Mouse (Mus musculus): ENCODE measurements around the gene Wdr62. TPM values are rescaled to one million over a fixed set of nuclear protein-coding genes. Genes with fewer than 3 reads are reported as not detected.

Gene Wdr62
- polyA plus RNA-seq, 1 experiment: 21.4 TPM

DNA sequence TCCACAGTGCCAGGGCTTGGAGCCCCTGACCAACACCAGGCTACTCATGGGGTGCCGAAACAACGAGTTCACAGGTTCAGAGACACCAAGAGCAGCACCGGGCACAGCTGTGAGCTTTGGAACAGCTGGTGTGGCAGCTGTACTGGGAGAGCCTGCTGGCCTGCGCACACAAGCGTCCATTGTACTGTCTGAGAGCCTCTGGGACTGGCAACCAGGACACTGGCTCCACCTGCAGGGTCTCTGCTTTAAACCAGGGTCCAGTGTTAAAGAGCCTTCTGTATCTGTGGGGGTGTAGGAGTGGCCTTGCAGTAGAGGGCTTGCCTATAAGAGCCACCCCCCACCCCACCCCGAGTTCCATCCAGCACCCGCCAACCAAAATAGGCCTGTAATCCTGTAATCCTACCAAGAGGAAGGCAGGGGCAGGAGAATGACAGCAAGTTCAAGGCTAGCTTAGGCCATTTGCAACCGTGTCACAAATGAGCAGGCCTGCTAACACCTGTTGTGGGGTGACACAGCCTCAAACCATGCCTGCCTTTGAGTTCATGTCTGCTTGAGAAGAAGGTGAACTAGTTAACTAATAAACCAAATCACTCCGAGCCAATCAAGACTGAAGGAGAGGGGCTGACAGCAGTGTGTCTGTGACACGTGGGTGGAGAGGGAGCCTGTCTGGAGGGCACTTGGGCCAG, 9.6 kb upstream of the Wdr62 start:
- Histone ChIP-seq H3K27ac (ENCODE audit: insufficient read depth, low read depth, low read length) (no peak overlapping the region), H3K4me1 (ENCODE audit: control insufficient read depth, insufficient read depth, low read length) (peaks cover 14% of the 10 kb centered on the region)
- TF ChIP-seq POLR2A (IDR thresholded peaks at IDR 0.05; ENCODE audit: borderline replicate concordance, low read depth, low read length): no peak
- no peak for TF ChIP-seq CTCF (IDR thresholded peaks at IDR 0.05; ENCODE audit: low read depth, low read length)

DNA sequence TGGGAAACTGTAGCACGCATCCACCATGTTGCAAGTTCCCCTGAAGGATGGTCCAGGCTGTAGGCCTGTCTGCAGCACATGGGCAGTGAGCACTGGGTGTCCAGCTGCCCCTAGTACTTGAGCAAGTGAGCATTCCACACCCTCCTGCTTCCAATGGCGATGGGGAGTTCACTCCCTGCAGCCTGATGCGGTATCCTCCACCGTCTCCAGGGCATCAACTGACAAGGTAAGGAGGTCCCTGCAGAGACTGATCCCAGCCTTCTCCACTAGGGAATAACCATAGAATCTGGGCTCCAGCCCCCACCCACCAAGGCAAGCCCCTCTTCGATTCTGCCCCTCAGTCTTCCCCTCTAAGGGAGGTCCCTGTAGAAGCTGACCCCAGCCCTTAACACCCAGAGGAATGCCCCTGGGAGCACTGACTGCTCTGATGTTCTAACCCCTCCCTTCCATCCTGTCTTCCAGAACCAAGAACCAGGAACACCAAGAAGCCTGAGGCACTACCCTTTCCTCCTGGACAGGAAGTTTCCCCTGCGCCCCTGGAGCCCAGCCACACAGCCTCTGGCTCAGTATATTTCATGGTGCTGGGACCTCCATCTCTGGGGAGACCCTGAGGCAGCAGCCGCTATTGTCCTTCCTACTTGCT, 9.0 kb upstream of the Wdr62 start:
- H3K27ac ChIP-seq (ENCODE audit: insufficient read depth, low read depth, low read length): no peak overlapping the region
- TF ChIP-seq CTCF (IDR thresholded peaks at IDR 0.05; ENCODE audit: low read depth, low read length) (no peak), POLR2A (IDR thresholded peaks at IDR 0.05; ENCODE audit: borderline replicate concordance, low read depth, low read length) (no peak)
- H3K4me3 ChIP-seq (ENCODE audit: insufficient read depth, low read length): no peak overlapping the region
- H3K4me1 ChIP-seq (ENCODE audit: control insufficient read depth, insufficient read depth, low read length): peaks cover 14% of the 10 kb centered on the region

More for the DNA sequence above, 9.6 kb upstream of the Wdr62 start:
- H3K4me3 ChIP-seq (ENCODE audit: insufficient read depth, low read length): no peak overlapping the region

DNA sequence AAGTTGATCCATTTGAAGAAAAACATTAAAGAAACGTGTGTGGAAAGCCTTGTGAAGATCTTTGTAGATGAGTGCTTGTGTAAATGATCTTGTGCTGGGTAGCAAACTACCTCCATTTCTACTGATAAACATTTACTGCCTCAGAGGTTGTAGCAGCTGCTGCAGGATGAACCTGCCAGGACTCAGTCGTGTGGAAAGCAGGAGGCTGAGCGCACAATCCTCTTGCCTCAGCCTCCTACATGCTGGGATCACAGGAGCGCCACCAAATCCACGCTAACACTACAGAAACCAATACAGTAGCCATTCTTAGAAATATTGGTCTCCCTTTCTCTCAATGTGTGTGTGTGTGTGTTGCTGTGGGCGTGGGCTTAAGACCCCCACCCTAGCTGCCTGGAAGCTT, 7.8 kb upstream of the Wdr62 start:
- TF ChIP-seq POLR2A (IDR thresholded peaks at IDR 0.05; ENCODE audit: borderline replicate concordance, low read depth, low read length): no peak
- TF ChIP-seq CTCF (IDR thresholded peaks at IDR 0.05; ENCODE audit: low read depth, low read length): no peak
- H3K4me1 ChIP-seq (ENCODE audit: control insufficient read depth, insufficient read depth, low read length): peaks cover 15% of the 10 kb centered on the region
- H3K27ac ChIP-seq (ENCODE audit: insufficient read depth, low read depth, low read length): no peak overlapping the region
- no peak overlapping the region for H3K4me3 ChIP-seq (ENCODE audit: insufficient read depth, low read length)

DNA sequence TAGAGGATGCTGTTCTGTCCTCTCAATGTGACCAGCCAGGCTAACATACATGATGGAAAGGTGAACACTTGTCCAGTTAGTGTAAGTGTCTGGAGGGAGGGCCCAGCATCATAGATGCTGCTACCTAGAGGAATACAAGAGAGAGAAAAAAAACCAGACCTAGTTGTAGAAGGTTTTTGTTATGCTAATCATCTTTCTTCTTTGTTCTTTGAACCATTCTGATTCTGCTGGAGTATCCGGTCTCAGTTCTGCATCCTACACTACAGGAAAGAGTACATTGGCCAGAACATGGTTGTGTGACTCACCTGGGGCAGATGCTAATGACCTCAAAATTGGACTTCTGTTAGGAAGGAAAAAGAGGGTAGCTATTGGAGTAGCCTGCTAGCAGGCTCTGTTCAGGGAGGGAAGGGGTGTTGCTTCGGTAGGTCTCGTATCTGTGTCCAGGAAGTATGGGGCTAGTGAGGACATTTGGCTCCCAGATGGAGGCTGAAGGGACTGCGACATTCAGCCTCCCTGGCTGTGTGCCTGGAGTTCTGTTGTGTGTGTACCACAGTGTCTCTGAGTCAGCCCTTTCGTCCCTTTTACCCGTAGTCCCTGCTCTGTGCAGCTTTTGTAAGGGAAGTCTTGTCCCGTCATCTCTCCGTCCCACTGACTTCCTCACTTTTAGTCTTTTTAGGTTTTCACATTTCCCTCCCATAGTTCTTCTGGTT, 6.6 kb upstream of the Wdr62 start:
- H3K4me3 ChIP-seq (ENCODE audit: insufficient read depth, low read length): no peak overlapping the region
- H3K4me1 ChIP-seq (ENCODE audit: control insufficient read depth, insufficient read depth, low read length): peaks cover 24% of the 10 kb centered on the region
- H3K27ac ChIP-seq (ENCODE audit: insufficient read depth, low read depth, low read length): peak overlapping the region; percentile 1; the same call in 1 of the 2 replicates
- TF ChIP-seq POLR2A (IDR thresholded peaks at IDR 0.05; ENCODE audit: borderline replicate concordance, low read depth, low read length): no peak

DNA sequence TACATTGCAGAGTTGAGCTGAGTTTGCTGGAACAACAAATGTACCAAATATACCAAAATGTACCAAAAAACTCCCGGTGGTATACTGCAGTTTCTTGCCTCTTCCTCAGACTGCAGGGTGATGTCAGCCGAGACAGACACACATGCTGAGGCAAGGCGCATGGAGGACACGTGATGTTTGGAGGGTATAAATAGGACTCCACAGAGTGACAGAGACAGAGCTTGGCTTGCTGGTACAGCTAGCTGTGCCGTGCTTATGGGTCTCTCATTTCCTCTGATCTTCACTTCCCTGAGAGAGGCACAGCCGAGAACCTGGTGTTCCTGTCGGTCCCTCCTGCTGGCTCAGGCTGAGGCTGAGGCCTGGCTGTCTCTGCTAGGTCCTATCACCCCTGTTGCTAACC, 2.5 kb upstream of the Wdr62 start:
- peaks cover 40% of the 10 kb centered on the region for H3K4me1 ChIP-seq (ENCODE audit: control insufficient read depth, insufficient read depth, low read length)
- TF ChIP-seq CTCF (IDR thresholded peaks at IDR 0.05; ENCODE audit: low read depth, low read length): no peak
- H3K27ac ChIP-seq (ENCODE audit: insufficient read depth, low read depth, low read length): peak overlapping the region; percentile 67
- H3K4me3 ChIP-seq (ENCODE audit: insufficient read depth, low read length): no peak overlapping the region

DNA sequence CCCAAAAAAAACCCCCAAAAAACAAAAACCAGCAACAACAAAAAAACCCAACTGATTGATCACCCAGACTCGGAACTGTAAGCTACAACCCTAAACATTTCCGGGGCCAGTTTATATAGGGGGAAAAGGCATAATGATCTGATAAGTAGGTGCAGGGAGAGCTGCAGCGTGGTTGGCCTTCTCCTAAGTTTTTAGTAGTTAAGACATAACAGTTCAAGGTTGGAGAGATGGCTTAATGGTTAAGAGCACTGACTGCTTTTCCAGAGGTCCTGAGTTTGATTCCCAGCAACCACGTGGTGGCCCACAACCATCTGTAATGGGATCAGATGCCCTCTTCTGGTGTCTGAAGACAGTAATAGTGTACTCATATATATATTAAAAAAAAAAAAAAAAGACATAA, 1.3 kb upstream of the Wdr62 start:
- TF ChIP-seq POLR2A (IDR thresholded peaks at IDR 0.05; ENCODE audit: borderline replicate concordance, low read depth, low read length): no peak
- TF ChIP-seq CTCF (IDR thresholded peaks at IDR 0.05; ENCODE audit: low read depth, low read length): no peak
- Histone ChIP-seq H3K27ac (ENCODE audit: insufficient read depth, low read depth, low read length) (peak overlapping the region; percentile 94; the same call in 1 of the 2 replicates), H3K4me3 (ENCODE audit: insufficient read depth, low read length) (no peak overlapping the region), H3K4me1 (ENCODE audit: control insufficient read depth, insufficient read depth, low read length) (peaks cover 34% of the 10 kb centered on the region)

GRCm38 (mm10) chr7:30280670-30281138, 485 bp upstream of the Wdr62 start:
- Histone ChIP-seq H3K4me1 (ENCODE audit: control insufficient read depth, insufficient read depth, low read length) (peaks cover 33% of the 10 kb centered on the region), H3K27ac (ENCODE audit: insufficient read depth, low read depth, low read length) (peak overlapping the region; percentile 94), H3K4me3 (ENCODE audit: insufficient read depth, low read length) (peak overlapping the region; percentile 89)
- TF ChIP-seq CTCF (IDR thresholded peaks at IDR 0.05; ENCODE audit: low read depth, low read length) (no peak), POLR2A (IDR thresholded peaks at IDR 0.05; ENCODE audit: borderline replicate concordance, low read depth, low read length) (0 out of 2 replicates have a peak, but pooled peaks have one; percentile 27)

DNA sequence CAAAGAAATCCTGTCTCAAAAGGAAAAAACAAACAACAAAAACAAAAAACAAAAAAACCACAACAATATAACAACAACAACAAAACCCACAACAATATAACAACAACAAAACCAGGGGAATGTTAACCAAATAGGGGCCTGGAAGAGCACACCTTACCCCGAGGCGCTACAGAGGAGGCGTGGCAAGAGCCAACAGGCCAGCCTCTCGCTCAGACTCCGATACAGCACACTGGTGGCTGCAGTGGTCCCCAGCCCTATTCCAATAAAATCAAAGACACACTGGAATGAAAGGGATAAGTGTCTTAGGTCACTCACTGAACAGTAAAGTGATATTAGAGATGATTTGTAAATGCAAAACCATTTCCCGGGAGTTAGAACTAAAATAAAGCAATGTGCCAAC, 683 bp downstream of the Wdr62 start:
- TF ChIP-seq POLR2A (IDR thresholded peaks at IDR 0.05; ENCODE audit: borderline replicate concordance, low read depth, low read length) (no peak), CTCF (IDR thresholded peaks at IDR 0.05; ENCODE audit: low read depth, low read length) (no peak)
- peak overlapping the region; percentile 89 for H3K4me3 ChIP-seq (ENCODE audit: insufficient read depth, low read length)
- peak overlapping the region; percentile 86 for H3K27ac ChIP-seq (ENCODE audit: insufficient read depth, low read depth, low read length)
- H3K4me1 ChIP-seq (ENCODE audit: control insufficient read depth, insufficient read depth, low read length): peaks cover 26% of the 10 kb centered on the region

DNA sequence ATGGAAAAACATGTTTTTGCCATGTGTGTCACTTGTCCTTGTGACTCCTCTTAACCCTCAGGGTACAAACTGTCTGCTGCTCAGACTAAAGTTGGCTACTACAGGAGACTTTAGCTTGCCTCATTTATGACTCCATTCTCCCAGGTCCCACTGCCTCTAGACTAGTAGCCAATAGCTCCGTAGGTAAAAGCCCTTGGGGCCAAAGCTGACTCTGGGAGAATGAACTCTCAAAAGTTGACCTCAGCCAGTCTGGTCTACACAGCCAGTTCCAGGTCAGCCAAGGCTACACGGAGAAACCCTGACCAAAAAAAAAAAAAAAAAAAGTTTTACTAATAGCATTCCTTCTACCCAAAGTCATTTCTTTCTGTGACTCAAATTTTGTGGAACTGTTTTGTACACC, 1.3 kb downstream of the Wdr62 start:
- TF ChIP-seq CTCF (IDR thresholded peaks at IDR 0.05; ENCODE audit: low read depth, low read length): no peak
- H3K4me1 ChIP-seq (ENCODE audit: control insufficient read depth, insufficient read depth, low read length): peaks cover 26% of the 10 kb centered on the region
- H3K27ac ChIP-seq (ENCODE audit: insufficient read depth, low read depth, low read length): peak overlapping the region; percentile 86
- H3K4me3 ChIP-seq (ENCODE audit: insufficient read depth, low read length): peak overlapping the region; percentile 89; the same call in 1 of the 2 replicates

GRCm38 (mm10) chr7:30274383-30274782, 5.8 kb downstream of the Wdr62 start:
- no peak overlapping the region for H3K27ac ChIP-seq (ENCODE audit: insufficient read depth, low read depth, low read length)
- H3K4me3 ChIP-seq (ENCODE audit: insufficient read depth, low read length): no peak overlapping the region
- TF ChIP-seq CTCF (IDR thresholded peaks at IDR 0.05; ENCODE audit: low read depth, low read length) (no peak), POLR2A (IDR thresholded peaks at IDR 0.05; ENCODE audit: borderline replicate concordance, low read depth, low read length) (no peak)
- peaks cover 15% of the 10 kb centered on the region for H3K4me1 ChIP-seq (ENCODE audit: control insufficient read depth, insufficient read depth, low read length)

Measured in bone marrow macrophage, adult 2 months (primary cell).